Mouse (Mus musculus): Measurements from ENCODE around the gene Ggact. TPM values are rescaled to one million over a fixed set of nuclear protein-coding genes. Genes with fewer than 3 reads are reported as not detected.

Gene Ggact
- polyA plus RNA-seq, 1 experiment from 2014 or later: 6.8 TPM

- peaks cover 17% of the 10 kb centered on the region for H3K27me3 ChIP-seq
- ATAC-seq (ENCODE audit: low FRiP score): no peak
- H3K4me2 ChIP-seq: peak overlapping the region; percentile 94
- peak overlapping the region; percentile 61; the same call in 1 of the 2 replicates for H3K4me3 ChIP-seq
- 51% methylated on average over 1 of the region's 1 CpGs for WGBS
- peaks cover 13% of the 10 kb centered on the region for H3K4me1 ChIP-seq (replicated peaks)
- H3K27ac ChIP-seq: no peak overlapping the region
- peaks cover 7% of the 10 kb centered on the region; the same call in 1 of the 2 replicates for H3K9me3 ChIP-seq
- H3K36me3 ChIP-seq: peaks cover 8% of the 10 kb centered on the region; the same call in 1 of the 2 replicates
- no peak overlapping the region for H3K9ac ChIP-seq
Observed at GRCm38 (mm10) chr14:122912137-122912536, 1.4 kb downstream of the Ggact start.

GRCm38 (mm10) chr14:122911265-122911664, 2.3 kb downstream of the Ggact start:
- Histone ChIP-seq H3K27ac (no peak overlapping the region), H3K9ac (no peak overlapping the region), H3K4me2 (no peak overlapping the region), H3K36me3 (peaks cover 8% of the 10 kb centered on the region; the same call in 1 of the 2 replicates), H3K4me3 (no peak overlapping the region), H3K9me3 (peaks cover 7% of the 10 kb centered on the region; the same call in 1 of the 2 replicates), H3K4me1 (replicated peaks) (peaks cover 13% of the 10 kb centered on the region), H3K27me3 (peaks cover 17% of the 10 kb centered on the region)
- ATAC-seq (ENCODE audit: low FRiP score): no peak

DNA sequence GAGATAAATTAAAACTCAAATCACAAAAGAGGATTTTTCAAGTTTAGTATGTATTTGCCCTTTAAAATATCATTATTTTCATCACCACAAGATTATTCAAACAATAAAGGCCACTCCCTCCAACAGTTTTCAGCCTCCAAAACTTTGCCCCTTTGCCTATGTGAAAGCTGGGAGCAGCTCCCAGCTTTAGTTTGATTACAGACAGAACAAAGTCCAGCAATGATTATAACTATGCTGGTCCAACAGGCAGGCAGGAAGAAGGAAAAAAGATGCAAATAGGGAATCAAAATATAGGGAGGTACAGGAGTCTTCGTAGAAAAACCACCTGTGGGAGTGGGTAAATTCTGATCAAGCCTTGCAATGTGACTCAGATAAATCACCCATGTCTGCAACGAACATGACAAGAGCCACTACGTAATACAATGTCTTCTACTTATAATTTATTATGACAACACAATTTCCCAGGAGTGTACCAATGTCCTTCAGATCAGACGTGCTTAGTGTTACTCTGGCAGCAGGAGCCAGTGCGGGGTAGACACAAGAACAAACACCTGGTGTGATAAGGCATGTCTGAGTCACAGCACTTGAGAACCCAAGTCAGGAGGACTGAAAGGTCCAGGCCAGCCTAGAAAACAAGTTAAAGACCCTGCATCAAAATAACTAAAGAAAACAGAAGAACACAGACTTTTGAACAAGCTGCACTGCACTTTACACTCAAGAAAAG, 4.0 kb downstream of the Ggact start:
- Histone ChIP-seq H3K27ac (no peak overlapping the region), H3K36me3 (peaks cover 4% of the 10 kb centered on the region; the same call in 1 of the 2 replicates)
- 90% methylated on average over 5 of the region's 5 CpGs for WGBS

DNA sequence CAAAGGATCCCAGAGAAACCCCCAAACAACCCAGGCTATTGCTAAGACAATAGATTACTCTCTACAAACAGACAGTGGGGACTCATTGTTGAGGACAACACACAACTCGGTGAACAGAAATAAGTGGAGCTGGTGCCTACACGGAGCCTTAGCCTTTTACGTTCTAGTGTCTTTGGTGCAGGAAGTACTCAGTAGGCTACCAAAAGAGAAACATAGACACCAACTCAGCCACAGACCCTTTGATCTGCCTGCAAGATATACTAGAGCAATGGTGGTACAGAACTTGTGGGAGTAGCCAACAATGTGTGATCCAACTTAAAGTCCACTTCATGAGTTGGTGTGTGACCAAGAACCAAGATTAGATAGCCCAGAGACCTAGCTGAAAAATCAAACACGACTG, 5.5 kb downstream of the Ggact start:
- ATAC-seq (ENCODE audit: low FRiP score): no peak
- no peak overlapping the region for H3K9ac ChIP-seq
- WGBS: 93% methylated on average over 4 of the region's 4 CpGs

More for the DNA sequence above, 4.0 kb downstream of the Ggact start:
- Histone ChIP-seq H3K4me3 (no peak overlapping the region), H3K27me3 (peaks cover 17% of the 10 kb centered on the region), H3K9ac (no peak overlapping the region), H3K4me1 (replicated peaks) (peaks cover 13% of the 10 kb centered on the region), H3K4me2 (no peak overlapping the region), H3K9me3 (peaks cover 7% of the 10 kb centered on the region; the same call in 1 of the 2 replicates)
- ATAC-seq (ENCODE audit: low FRiP score): no peak

GRCm38 (mm10) chr14:122905007-122905406, 8.6 kb downstream of the Ggact start:
- no peak for ATAC-seq (ENCODE audit: low FRiP score)
- peaks cover 4% of the 10 kb centered on the region; the same call in 1 of the 2 replicates for H3K36me3 ChIP-seq
- WGBS: 93% methylated on average over 1 of the region's 1 CpGs
- H3K27ac ChIP-seq: no peak overlapping the region
- no peak overlapping the region for H3K4me3 ChIP-seq
- peaks cover 8% of the 10 kb centered on the region for H3K4me1 ChIP-seq (replicated peaks)
- no peaks in the 10 kb centered on the region for H3K27me3 ChIP-seq
- peaks cover 7% of the 10 kb centered on the region; the same call in 1 of the 2 replicates for H3K9me3 ChIP-seq
- no peak overlapping the region for H3K9ac ChIP-seq
- no peak overlapping the region for H3K4me2 ChIP-seq

More for the DNA sequence above, 5.5 kb downstream of the Ggact start:
- Histone ChIP-seq H3K27me3 (peaks cover 17% of the 10 kb centered on the region), H3K27ac (no peak overlapping the region), H3K9me3 (peaks cover 7% of the 10 kb centered on the region; the same call in 1 of the 2 replicates), H3K4me3 (no peak overlapping the region), H3K4me2 (no peak overlapping the region), H3K4me1 (replicated peaks) (peaks cover 11% of the 10 kb centered on the region), H3K36me3 (peaks cover 4% of the 10 kb centered on the region; the same call in 1 of the 2 replicates)

GRCm38 (mm10) chr14:122903923-122904351, 9.6 kb downstream of the Ggact start:
- H3K27me3 ChIP-seq: no peaks in the 10 kb centered on the region
- 68% methylated on average over 2 of the region's 2 CpGs for WGBS
- H3K4me3 ChIP-seq: no peak overlapping the region
- H3K36me3 ChIP-seq: peaks cover 4% of the 10 kb centered on the region; the same call in 1 of the 2 replicates
- peaks cover 7% of the 10 kb centered on the region; the same call in 1 of the 2 replicates for H3K9me3 ChIP-seq
- H3K27ac ChIP-seq: no peak overlapping the region
- H3K4me1 ChIP-seq (replicated peaks): peaks cover 8% of the 10 kb centered on the region
- no peak overlapping the region for H3K9ac ChIP-seq
- no peak for ATAC-seq (ENCODE audit: low FRiP score)
- no peak overlapping the region for H3K4me2 ChIP-seq

GRCm38 (mm10) chr14:122902884-122903283, 10.7 kb downstream of the Ggact start:
- H3K36me3 ChIP-seq: 0 out of 2 replicates have a peak, but pooled peaks cover under 1% of the 10 kb centered on the region
- H3K4me2 ChIP-seq: no peak overlapping the region
- peak; percentile 32; the same call in 1 of the 2 replicates for ATAC-seq (ENCODE audit: low FRiP score)
- no peak overlapping the region for H3K27ac ChIP-seq
- no peak overlapping the region for H3K9ac ChIP-seq
- WGBS: 68% methylated on average over 4 of the region's 4 CpGs
- peaks cover 8% of the 10 kb centered on the region for H3K4me1 ChIP-seq (replicated peaks)
- H3K9me3 ChIP-seq: no peaks in the 10 kb centered on the region
- no peak overlapping the region for H3K4me3 ChIP-seq
- no peaks in the 10 kb centered on the region for H3K27me3 ChIP-seq

DNA sequence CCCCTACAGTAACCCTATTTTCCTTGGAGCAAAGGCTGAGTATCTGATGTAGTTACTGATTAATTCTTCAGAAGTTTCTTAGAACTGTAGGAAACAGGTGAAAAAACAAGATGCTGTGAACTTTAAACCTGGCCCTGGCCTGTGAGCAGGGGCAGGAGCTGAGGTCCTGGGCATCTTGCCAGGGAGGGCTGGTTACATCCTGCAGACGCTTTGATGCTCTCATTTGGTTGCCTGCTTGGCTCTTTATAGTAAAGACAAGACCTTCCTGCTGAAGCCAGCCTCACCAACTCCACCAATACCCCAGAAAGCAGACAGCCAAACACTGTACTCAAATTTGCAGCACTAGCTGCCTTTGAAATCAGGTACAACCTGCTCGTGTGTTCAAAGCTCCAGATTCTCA, 11.4 kb downstream of the Ggact start:
- Histone ChIP-seq H3K4me3 (no peak overlapping the region), H3K27me3 (no peaks in the 10 kb centered on the region), H3K9ac (no peak overlapping the region), H3K4me2 (no peak overlapping the region), H3K27ac (no peak overlapping the region), H3K9me3 (no peaks in the 10 kb centered on the region), H3K4me1 (replicated peaks) (peaks cover 8% of the 10 kb centered on the region), H3K36me3 (no peaks in the 10 kb centered on the region)
- WGBS: 79% methylated on average over 2 of the region's 2 CpGs
- no peak for ATAC-seq (ENCODE audit: low FRiP score)

GRCm38 (mm10) chr14:122901715-122902114, 11.8 kb downstream of the Ggact start:
- Histone ChIP-seq H3K4me2 (no peak overlapping the region), H3K4me3 (no peak overlapping the region), H3K36me3 (no peaks in the 10 kb centered on the region), H3K27ac (no peak overlapping the region), H3K4me1 (replicated peaks) (peaks cover 8% of the 10 kb centered on the region), H3K9me3 (no peaks in the 10 kb centered on the region), H3K9ac (no peak overlapping the region), H3K27me3 (no peaks in the 10 kb centered on the region)
- WGBS: 82% methylated on average over 2 of the region's 2 CpGs
- no peak for ATAC-seq (ENCODE audit: low FRiP score)

DNA sequence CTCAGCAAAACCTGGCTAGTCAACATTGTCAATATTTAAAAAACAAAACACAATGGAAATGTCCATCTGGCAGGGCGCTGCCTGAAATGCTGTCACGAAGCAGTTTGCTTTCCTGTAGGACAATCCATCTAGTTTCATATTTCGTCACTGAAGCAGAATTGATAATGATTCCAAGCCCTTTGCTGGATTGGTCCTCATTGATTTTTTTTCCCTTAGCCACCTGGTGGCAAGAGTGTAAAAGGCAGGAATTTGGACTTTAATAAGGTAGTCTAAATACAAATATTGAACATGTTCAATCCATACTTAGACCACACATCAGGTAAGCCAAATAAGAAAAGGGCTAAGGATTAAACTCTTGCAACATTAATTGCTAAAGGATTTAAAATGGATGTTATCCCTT, 12.4 kb downstream of the Ggact start:
- H3K4me1 ChIP-seq (replicated peaks): peaks cover 8% of the 10 kb centered on the region
- ATAC-seq (ENCODE audit: low FRiP score): no peak
- no peak overlapping the region for H3K4me2 ChIP-seq
- no peak overlapping the region for H3K4me3 ChIP-seq
- H3K36me3 ChIP-seq: no peaks in the 10 kb centered on the region
- no peak overlapping the region for H3K27ac ChIP-seq
- WGBS: 85% methylated on average over 3 of the region's 3 CpGs
- no peaks in the 10 kb centered on the region for H3K9me3 ChIP-seq
- no peaks in the 10 kb centered on the region for H3K27me3 ChIP-seq
- no peak overlapping the region for H3K9ac ChIP-seq

GRCm38 (mm10) chr14:122900679-122901078, 12.9 kb downstream of the Ggact start:
- Histone ChIP-seq H3K9me3 (no peaks in the 10 kb centered on the region), H3K4me1 (replicated peaks) (peaks cover 8% of the 10 kb centered on the region), H3K4me2 (no peak overlapping the region), H3K4me3 (no peak overlapping the region), H3K27me3 (no peaks in the 10 kb centered on the region), H3K27ac (no peak overlapping the region), H3K9ac (no peak overlapping the region), H3K36me3 (no peaks in the 10 kb centered on the region)
- ATAC-seq (ENCODE audit: low FRiP score): peak; percentile 32; the same call in 1 of the 2 replicates

- Histone ChIP-seq H3K4me3 (no peak overlapping the region), H3K27me3 (no peaks in the 10 kb centered on the region), H3K4me2 (no peak overlapping the region), H3K9ac (no peak overlapping the region), H3K4me1 (replicated peaks) (peaks cover 8% of the 10 kb centered on the region), H3K27ac (no peak overlapping the region), H3K9me3 (no peaks in the 10 kb centered on the region), H3K36me3 (no peaks in the 10 kb centered on the region)
- ATAC-seq (ENCODE audit: low FRiP score): no peak
Observed at GRCm38 (mm10) chr14:122898550-122898949, 15.0 kb downstream of the Ggact start.

- ATAC-seq (ENCODE audit: low FRiP score): no peak
- WGBS: 97% methylated on average over 1 of the region's 1 CpGs
- Histone ChIP-seq H3K4me3 (no peak overlapping the region), H3K36me3 (peaks cover 7% of the 10 kb centered on the region), H3K27ac (no peak overlapping the region), H3K4me1 (replicated peaks) (no peaks in the 10 kb centered on the region), H3K9me3 (no peaks in the 10 kb centered on the region), H3K4me2 (no peak overlapping the region), H3K9ac (no peak overlapping the region), H3K27me3 (no peaks in the 10 kb centered on the region)
Observed at GRCm38 (mm10) chr14:122896106-122896505, 17.5 kb downstream of the Ggact start.
